Mouse (Mus musculus) left cerebral cortex, adult 8-10 months (tissue): Measurements from ENCODE around the gene Srpx2. TPM values are rescaled to one million over a fixed set of nuclear protein-coding genes. Genes with fewer than 3 reads are reported as not detected.

Experiments
- total RNA-seq, 4 experiments: library from RNA; stranded (reverse); gene quantifications; 2 replicates each; pipeline ENCODE4 v1.2.4; 2022

Srpx2 gene
- total RNA-seq, 4 experiments from 2014 or later, result 0.81 to 1.8 (median 1.4) TPM

Other genes with a start within 250 kb of the Srpx2 start
- gene Pcdh19, start 219.4 kb upstream of the Srpx2 start, total RNA-seq, result 10 to 100 TPM; 24.8 to 35.4 (median 25.8) TPM
- 1 to 10 TPM in 1 of 4 experiments, under 1 TPM in 2, not detected in 1; 0.41 to 1.2 (median 0.54) TPM for gene Tnmd, start 57.4 kb upstream of the Srpx2 start, total RNA-seq
- 10 to 100 TPM; 13.9 to 17.4 (median 15.4) TPM for gene Tspan6, start 10.0 kb upstream of the Srpx2 start, total RNA-seq
- 1 to 10 TPM in 2 of 4 experiments, under 1 TPM in 2; 0.59 to 2.3 (median 1.2) TPM for gene Sytl4, start 73.4 kb downstream of the Srpx2 start, total RNA-seq
- 100 to 1,000 TPM in 3 of 4 experiments, 10 to 100 TPM in 1; 97.8 to 122 (median 107) TPM for gene Cstf2, start 150.8 kb downstream of the Srpx2 start, total RNA-seq